Mouse (Mus musculus) limb, embryonic 11.5 days (tissue): ENCODE data around the gene Scin. TPM values are rescaled to one million over a fixed set of nuclear protein-coding genes. Genes with fewer than 3 reads are reported as not detected.
A peak's percentile ranks its signal among the peaks of the same experiment; 100 is the strongest.

Experiments
- ATAC-seq: fragments of 200-750 bp; cut with Nextera tagmentation; 2 replicates; pipeline ENCODE4 v1.8.0; 2017; ENCODE audit warnings: low read depth; ENCODE audit not compliant: insufficient number of reproducible peaks, low FRiP score, low TSS enrichment
- DNase-seq: peaks from one replicate; pipeline ENCODE4 v3.0.0-alpha.2; 2015; ENCODE audit warnings: low spot score
- H3K27ac ChIP-seq: fragments of 300-500 bp; sonication (generic); replicated peaks from 2 replicates; pipeline ENCODE4 v1.5.1; 2014; ENCODE audit warnings: low read depth, mild to moderate bottlenecking, low read length
- H3K27me3 ChIP-seq: fragments of 300-500 bp; sonication (generic); 2 replicates; pipeline ENCODE4 v1.6.1; 2014; ENCODE audit warnings: mild to moderate bottlenecking, low read length, mixed read lengths; ENCODE audit not compliant: control insufficient read depth, insufficient read depth
- H3K36me3 ChIP-seq: fragments of 300-500 bp; sonication (generic); 2 replicates; pipeline ENCODE4 v1.6.1; 2014; ENCODE audit warnings: mild to moderate bottlenecking, low read length, moderate library complexity, mixed read lengths; ENCODE audit not compliant: control insufficient read depth, insufficient read depth
- H3K4me1 ChIP-seq: fragments of 300-500 bp; sonication (generic); 2 replicates; pipeline ENCODE4 v1.6.1; 2014; ENCODE audit warnings: low read length, mixed read lengths; ENCODE audit not compliant: control insufficient read depth, insufficient read depth
- H3K4me2 ChIP-seq: fragments of 300-500 bp; sonication (generic); 2 replicates; pipeline ENCODE4 v1.6.1; 2014; ENCODE audit warnings: low read depth, mild to moderate bottlenecking, moderate library complexity; ENCODE audit not compliant: severe bottlenecking
- H3K4me3 ChIP-seq: fragments of 300-500 bp; sonication (generic); 2 replicates; pipeline ENCODE4 v1.5.1; 2014; ENCODE audit warnings: low read depth, low read length
- H3K9ac ChIP-seq: fragments of 300-500 bp; sonication (generic); 2 replicates; pipeline ENCODE4 v1.6.1; 2014; ENCODE audit warnings: mild to moderate bottlenecking, low read length
- H3K9me3 ChIP-seq: fragments of 300-500 bp; sonication (generic); 2 replicates; pipeline ENCODE4 v1.6.1; 2016; ENCODE audit warnings: low read length; ENCODE audit not compliant: control insufficient read depth
- WGBS: fragments of 180-500 bp; shearing (Covaris S2); extraction: QIAGEN DNeasy Blood & Tissue Kit; methylation state at CpG from one replicate; pipeline ENCODE4 v1.1.7; 2014; 5-methylcytosine and 5-hydroxymethylcytosine counted together
- polyA plus RNA-seq: library from polyadenylated mRNA; unstranded; fragments of >200 nt; fragmentation: Nextera tagmentation; extraction: Ambion mirVana; gene quantifications from 2 replicates; pipeline ENCODE4 v1.2.1, GENCODE M21; 2014

Scin gene
- polyA plus RNA-seq, 1 experiment from 2014 or later, result 0.43 TPM

GRCm38 (mm10) chr12:40029201-40029600, 104.8 kb downstream of the Scin start:
- DNase-seq, result no peak
- ATAC-seq, result no peak

DNA sequence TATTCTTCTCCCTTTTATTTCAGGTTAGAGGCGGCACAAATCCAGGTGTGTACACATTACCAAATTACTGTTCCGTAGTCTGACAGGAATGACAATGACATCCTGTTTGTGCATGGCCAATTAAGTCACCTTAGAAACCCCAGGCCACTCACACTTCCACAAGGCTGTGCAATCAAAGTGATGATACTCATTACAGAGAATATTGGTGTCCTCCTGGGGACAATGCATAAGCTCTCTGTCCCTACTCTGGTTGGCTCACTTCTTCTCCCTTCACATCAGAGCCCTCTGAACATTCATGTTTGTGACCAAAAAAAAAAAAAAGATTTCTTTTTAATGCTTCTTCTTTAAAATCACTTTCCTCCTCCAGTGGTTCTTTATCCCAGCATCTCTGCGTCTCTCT, 106.2 kb downstream of the Scin start:
- H3K36me3 ChIP-seq, result no peaks in the 10 kb centered on the region
- H3K9ac ChIP-seq, result no peak overlapping the region
- no peaks in the 10 kb centered on the region for H3K27me3 ChIP-seq
- H3K4me1 ChIP-seq, result no peaks in the 10 kb centered on the region
- no peaks in the 10 kb centered on the region for H3K9me3 ChIP-seq
- 97% methylated on average over 3 of the region's 3 CpGs for WGBS
- H3K4me3 ChIP-seq, result no peak overlapping the region
- H3K4me2 ChIP-seq, result no peak overlapping the region
- DNase-seq (no peak), ATAC-seq (no peak)
- no peak overlapping the region for H3K27ac ChIP-seq

More at GRCm38 (mm10) chr12:40029201-40029600, 104.8 kb downstream of the Scin start:
- Histone ChIP-seq H3K36me3 (no peaks in the 10 kb centered on the region), H3K27ac (no peak overlapping the region), H3K9me3 (no peaks in the 10 kb centered on the region), H3K4me1 (no peaks in the 10 kb centered on the region), H3K4me3 (no peak overlapping the region), H3K27me3 (no peaks in the 10 kb centered on the region), H3K4me2 (no peak overlapping the region), H3K9ac (no peak overlapping the region)
- 80% methylated on average over 4 of the region's 4 CpGs for WGBS

- Histone ChIP-seq H3K4me2 (no peak overlapping the region), H3K4me3 (no peak overlapping the region), H3K27me3 (no peaks in the 10 kb centered on the region), H3K9ac (no peak overlapping the region), H3K9me3 (no peaks in the 10 kb centered on the region), H3K36me3 (no peaks in the 10 kb centered on the region), H3K4me1 (no peaks in the 10 kb centered on the region), H3K27ac (no peak overlapping the region)
- WGBS, result 88% methylated on average over 3 of the region's 3 CpGs
- DNase-seq (no peak), ATAC-seq (no peak)
These were observed 106.6 kb downstream of the Scin start for GRCm38 (mm10) chr12:40027444-40027843.

GRCm38 (mm10) chr12:40023918-40024317, 110.1 kb downstream of the Scin start:
- Histone ChIP-seq H3K4me3 (no peak overlapping the region), H3K4me1 (no peaks in the 10 kb centered on the region), H3K27me3 (no peaks in the 10 kb centered on the region), H3K9ac (no peak overlapping the region), H3K4me2 (no peak overlapping the region), H3K36me3 (no peaks in the 10 kb centered on the region), H3K27ac (no peak overlapping the region), H3K9me3 (no peaks in the 10 kb centered on the region)
- WGBS, result 74% methylated on average over 2 of the region's 2 CpGs
- ATAC-seq (no peak), DNase-seq (no peak)

DNA sequence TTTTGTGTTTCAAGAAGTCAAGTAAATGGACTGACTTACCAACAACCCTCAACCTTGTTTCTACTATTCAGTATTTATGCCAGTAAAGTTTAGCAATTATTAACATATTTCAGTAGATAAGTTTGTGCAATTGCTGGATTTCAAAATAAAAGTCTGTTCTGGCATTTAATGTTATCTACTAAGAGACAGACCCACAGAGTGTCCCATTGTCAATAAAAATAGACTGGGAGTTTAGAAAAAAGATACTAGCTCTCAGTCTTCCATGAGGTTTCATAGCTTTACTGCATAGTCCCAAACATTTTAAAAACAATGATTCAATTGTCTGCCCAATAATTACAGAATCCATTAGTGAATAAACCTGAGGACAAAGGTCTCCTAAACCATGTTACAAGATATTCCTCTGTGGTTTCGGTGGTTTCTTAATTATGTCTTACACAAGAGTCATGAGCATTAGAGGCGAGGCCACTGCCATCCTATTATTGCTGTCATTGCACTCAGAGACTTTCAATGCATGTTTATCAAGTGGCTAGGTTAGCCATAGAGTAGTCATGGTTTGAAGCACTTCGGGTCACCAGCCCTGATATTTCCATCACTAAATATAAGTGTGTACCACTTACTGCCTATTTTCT, 110.9 kb downstream of the Scin start:
- H3K4me2 ChIP-seq, result no peak overlapping the region
- H3K27me3 ChIP-seq, result no peaks in the 10 kb centered on the region
- 85% methylated on average over 3 of the region's 3 CpGs for whole genome bisulfite sequencing
- H3K4me3 ChIP-seq, result no peak overlapping the region
- H3K27ac ChIP-seq, result no peak overlapping the region
- H3K36me3 ChIP-seq, result no peaks in the 10 kb centered on the region
- no peak overlapping the region for H3K9ac ChIP-seq
- ATAC-seq (no peak), DNase-seq (no peak)
- no peaks in the 10 kb centered on the region for H3K9me3 ChIP-seq
- H3K4me1 ChIP-seq, result no peaks in the 10 kb centered on the region

DNA sequence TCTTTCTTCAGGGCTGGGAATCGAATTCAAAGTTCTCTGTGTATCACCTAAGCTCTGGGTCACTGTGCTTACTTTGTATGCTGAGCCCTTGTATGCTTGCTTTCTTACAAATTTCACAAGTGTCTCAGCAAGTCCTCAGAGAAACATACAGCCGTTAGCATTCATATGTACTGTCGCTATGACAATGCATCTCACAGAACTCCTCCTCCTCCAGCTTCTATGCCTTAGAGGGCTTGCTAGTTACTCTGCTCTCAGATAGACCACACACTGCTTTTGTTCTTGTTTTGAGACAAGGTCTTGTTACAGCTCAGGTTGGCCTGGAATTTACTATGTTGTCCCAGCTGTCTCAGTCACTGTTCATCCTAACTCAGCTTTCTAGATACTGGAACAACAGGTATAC, 111.7 kb downstream of the Scin start:
- ATAC-seq, result no peak
- Histone ChIP-seq H3K4me3 (no peak overlapping the region), H3K9me3 (no peaks in the 10 kb centered on the region), H3K9ac (no peak overlapping the region), H3K27ac (no peak overlapping the region), H3K4me1 (no peaks in the 10 kb centered on the region), H3K27me3 (no peaks in the 10 kb centered on the region), H3K36me3 (no peaks in the 10 kb centered on the region), H3K4me2 (no peak overlapping the region)
- 90% methylated on average over 3 of the region's 3 CpGs for WGBS
- no peak for DNase-seq

GRCm38 (mm10) chr12:40017955-40018505, 116.0 kb downstream of the Scin start:
- ATAC-seq, result no peak

DNA sequence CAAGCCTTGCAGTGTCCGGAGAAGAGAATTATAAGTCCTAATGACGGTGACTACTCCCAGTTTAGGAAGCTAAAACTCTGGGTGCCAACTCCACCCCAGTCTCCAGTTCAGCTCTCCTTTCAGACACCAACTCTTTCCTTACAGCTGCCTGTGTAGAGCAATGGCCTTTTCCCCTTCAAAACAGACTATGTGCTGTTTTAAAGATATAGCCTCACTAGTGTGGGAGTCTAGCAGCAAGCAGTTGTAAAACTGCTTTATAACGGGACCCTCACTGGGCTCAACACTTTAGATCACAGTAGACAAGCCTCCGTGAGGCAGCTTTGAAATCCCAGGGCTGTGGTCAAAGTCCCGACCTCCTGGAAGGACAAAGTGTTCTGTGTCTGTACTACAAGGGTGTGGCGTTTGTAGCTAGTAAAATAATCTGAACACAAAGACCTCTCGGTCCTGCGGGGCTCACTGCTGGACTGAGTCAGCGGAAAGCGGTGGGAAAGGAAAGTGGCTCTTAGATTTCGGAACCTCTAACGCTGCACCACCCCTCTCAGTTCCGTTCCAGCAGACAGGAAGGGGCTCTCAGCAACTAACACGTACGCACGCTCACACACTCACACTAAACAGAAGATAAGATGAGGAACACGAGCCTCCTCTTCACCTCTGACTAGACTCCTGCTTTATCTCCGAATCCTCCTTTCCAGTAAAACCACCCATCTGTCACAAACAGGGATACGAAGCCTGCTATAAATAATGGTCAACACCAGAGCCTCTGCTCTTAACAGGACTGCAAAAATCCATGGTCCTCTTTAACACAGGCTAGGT, 117.2 kb downstream of the Scin start:
- H3K9ac ChIP-seq, result peak overlapping the region; percentile 43
- no peaks in the 10 kb centered on the region for H3K9me3 ChIP-seq
- peak overlapping the region; percentile 15 for H3K4me3 ChIP-seq
- peak overlapping the region; percentile 52 for H3K4me2 ChIP-seq
- DNase-seq (peak; percentile 60), ATAC-seq (peak; percentile 81; the same call in 1 of the 2 replicates)
- H3K27ac ChIP-seq, result peak overlapping the region; percentile 47; the same call in 1 of the 2 replicates
- 21% methylated on average over 19 of the region's 19 CpGs for WGBS
- H3K27me3 ChIP-seq, result no peaks in the 10 kb centered on the region
- no peaks in the 10 kb centered on the region for H3K36me3 ChIP-seq
- peaks cover 3% of the 10 kb centered on the region; the same call in 1 of the 2 replicates for H3K4me1 ChIP-seq

More at GRCm38 (mm10) chr12:40017955-40018505, 116.0 kb downstream of the Scin start:
- no peak for DNase-seq
- H3K4me1 ChIP-seq, result peaks cover 3% of the 10 kb centered on the region; the same call in 1 of the 2 replicates
- no peak overlapping the region for H3K4me2 ChIP-seq
- no peak overlapping the region for H3K9ac ChIP-seq
- H3K36me3 ChIP-seq, result no peaks in the 10 kb centered on the region
- no peak overlapping the region for H3K4me3 ChIP-seq
- H3K27ac ChIP-seq, result no peak overlapping the region
- H3K9me3 ChIP-seq, result no peaks in the 10 kb centered on the region
- H3K27me3 ChIP-seq, result no peaks in the 10 kb centered on the region
- WGBS, result 84% methylated on average over 6 of the region's 6 CpGs
